Mouse (Mus musculus): ENCODE results near the gene Pard3b.
A peak's percentile ranks its signal among the peaks of the same experiment; 100 is the strongest.
"Not testable (repeated sequence)": the region's sequence is repeated elsewhere in the genome, so short reads cannot be mapped to it uniquely, and the experiment has no call there.

The Pard3b gene

DNA sequence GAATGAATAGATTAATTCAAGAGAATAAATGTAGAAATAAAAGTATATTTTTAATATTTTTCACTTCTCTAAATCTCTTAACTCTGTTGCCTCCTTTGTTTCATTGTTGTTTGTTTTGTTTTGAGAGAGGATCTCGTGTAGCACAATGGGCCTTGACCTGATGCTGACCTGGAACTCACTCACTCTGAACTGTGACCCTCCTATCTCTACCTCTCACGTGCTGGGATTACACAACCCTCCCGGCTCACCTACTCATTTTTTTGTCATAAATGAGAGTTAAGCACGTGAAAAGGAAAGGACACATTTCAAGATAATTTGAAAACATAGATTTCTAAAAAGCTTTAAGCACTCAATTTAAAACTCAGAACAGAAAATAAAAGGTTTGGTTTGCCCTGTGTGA, 928.0 kb downstream of the Pard3b start:
- no peak for DNase-seq (ENCODE audit: low spot score in 2 of 2)

DNA sequence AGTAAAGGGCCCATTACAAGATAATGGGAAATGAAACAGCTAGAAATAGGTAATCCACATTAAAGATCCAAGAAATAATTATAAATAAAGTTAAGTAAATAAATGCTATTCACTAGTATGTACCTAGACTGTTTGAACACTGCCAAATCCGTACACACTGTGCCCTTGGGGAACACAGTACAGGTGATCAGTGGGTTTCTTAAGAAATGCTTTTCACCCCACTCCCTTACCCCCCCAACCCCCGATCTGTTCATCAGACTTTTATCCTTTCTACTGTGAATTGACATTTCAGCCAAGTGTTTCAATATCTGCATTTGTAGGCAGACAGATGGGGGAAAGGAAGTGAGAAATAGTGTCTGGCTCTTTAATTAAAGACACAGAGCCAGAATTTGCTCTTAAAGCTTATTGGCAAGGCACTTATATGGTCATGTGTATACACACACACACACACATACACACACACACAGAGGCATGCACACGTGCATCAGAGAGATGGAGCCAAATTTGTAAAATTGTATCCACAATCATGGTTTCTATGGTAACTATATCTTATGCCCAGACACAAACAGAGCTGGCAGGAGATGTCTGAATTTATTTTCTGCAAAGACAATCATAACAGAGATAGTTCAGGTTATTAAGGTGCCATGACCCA, 938.4 kb downstream of the Pard3b start:
- DNase-seq (ENCODE audit: low spot score in 2 of 2) = no peak

DNA sequence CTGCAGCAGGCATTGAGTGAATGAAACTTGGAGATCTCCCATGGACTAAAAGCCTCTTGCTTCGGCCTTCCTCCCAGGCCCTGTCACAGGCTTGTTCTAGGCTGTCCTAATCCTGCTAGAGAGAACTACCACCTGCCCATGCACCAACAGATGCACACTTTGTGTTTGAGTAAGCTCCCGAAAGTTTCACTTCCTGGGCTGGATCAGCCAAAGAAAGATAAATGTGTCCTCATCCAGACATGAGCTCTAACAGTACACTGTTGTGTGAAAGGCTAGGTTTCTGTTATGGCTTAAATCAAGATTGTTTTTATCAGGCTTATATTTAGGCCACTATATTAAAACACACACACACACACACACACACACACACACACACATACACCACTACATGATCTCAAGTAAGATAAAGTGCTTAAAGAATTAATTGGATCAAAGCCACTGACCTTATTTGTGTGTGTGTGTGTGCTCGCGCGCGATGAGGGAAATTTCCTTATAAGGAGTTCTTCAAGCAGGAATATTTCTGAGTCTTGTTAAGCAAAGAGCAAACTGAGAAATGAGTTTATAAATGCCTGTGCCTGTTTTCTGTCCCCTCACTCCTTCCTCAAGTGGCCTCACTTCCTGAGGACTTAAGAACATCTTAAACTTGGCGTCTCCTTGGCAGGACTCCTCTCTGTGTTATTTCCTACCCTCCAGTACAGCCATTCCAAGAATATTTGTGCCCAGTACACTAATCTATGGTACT, 940.6 kb downstream of the Pard3b start:
- DNase-seq (ENCODE audit: low spot score in 2 of 2) = no peak

DNA sequence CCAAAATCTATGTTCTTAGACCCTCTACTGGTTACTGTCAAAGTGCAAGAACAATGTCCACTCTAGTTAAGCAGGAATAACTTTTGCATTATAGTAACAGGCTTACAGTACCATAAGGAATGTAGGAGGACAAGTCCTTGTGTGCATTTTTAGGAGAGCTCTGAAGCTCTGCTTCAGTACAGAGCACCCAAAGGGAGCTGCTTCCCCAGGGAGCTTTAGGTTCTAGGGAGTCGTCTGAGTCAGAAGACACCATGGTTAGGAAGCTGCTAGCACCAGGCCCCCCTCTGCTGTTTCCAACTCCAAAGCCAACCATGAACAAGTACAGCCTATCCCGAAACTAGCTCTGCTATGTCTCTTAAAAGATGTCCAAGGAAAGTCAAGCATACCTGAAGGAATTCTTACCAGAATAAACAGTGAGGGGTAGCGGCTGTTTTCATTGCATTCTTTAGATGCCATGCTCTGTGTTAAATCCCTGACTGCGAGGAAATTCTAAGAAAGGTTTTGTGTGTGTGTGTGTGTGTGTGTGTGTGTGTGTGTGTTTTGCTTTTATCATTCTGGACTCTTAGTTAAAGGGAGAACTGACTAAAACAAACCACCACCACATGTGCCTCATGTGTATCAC, 941.8 kb downstream of the Pard3b start:
- DNase-seq (ENCODE audit: low spot score in 2 of 2) = no peak

DNA sequence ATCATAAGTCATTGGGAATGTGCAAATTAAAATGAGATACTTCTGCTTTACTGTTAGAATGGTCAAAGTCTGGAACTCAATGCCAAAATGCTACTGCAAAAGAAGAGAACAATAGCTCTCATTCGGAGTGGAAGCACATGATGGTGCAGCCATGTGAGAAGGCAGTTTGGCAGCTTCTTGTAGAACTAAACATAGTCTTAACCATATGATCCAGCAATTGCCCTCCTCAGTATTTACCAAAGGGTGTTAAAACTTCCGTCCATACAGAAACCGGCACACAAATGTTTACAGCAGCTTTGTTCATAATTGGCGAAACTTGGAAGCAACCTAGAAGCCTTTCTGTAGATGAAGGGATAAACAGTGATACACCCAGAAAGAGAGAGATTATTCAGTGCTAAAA, 943.9 kb downstream of the Pard3b start:
- DNase-seq (ENCODE audit: low spot score in 2 of 2) = no peak

DNA sequence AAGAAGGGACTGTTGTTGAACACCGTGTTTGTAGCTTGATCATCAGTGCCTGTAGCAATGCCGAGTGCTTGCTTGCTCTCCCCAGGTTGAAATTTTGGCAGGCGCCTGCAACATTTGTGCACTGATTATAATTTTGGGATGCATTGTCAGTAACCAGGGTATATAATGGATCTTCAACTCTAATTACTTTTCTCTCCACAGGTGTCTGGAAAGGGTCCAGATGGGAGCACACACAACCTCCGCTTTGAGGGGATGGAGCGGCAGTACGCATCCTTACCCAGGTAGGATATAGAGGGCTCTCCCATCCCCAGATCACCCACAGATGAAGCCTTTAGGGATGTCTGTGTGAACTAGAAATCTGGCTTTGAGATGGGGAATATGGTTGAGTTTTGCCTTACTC, 948.9 kb downstream of the Pard3b start:
- DNase-seq (ENCODE audit: low spot score in 2 of 2) = no peak

DNA sequence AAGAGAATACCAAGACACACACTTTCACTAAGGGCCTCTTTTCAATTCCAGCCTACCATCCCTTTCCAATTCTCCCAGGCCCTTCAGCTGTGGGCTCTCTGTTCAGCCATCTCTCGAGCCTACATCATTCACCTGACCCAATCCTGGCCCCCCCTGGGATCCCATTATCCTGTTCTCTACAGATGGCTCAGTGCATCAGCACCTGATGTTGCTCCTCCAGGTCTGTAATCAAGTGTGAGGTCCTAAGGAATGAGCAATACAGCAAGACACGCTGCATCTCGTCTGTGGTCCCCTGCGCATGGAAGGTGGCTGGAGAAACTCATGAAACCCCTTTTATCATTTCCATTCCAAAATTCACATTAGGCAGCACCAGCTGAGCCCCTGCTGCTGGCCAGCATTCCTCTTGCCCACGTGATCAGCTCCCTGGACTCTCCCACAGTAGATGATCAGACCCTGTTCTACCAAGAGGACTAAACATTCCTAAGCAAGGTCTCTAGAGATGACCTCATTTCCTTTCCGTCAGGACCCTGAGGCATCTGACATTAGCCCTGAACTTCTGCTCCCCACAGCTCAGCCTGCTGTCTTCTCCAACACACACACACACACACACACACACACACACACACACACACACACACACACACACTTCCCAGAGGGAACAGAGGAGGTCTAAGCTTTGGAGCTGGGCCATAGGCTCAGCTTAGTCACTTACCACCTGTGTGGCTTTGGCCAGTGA, 952.8 kb downstream of the Pard3b start:
- peak in 1 of 2 experiments; percentile 26 for DNase-seq (ENCODE audit: low spot score in 2 of 2)

DNA sequence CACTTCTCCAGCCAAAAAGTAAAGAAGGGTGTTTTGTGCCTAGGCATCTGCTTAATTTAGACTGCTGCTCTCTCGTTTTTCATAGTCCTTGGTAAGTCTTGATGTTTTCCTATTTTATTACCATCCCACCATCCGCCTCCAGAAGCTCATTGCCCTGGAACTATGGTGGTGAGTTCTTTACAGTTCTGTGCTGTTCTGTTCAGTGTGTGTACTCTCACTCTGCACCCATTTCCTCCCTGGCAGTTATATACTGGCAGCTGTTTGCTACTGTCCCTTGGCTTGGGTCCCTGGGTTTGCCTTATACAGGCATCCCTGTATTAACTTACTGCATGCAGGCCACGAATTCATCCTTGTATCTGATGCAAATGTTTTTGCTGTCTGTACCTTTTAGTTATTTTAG, 956.8 kb downstream of the Pard3b start:
- DNase-seq (ENCODE audit: low spot score in 2 of 2) = no peak

DNA sequence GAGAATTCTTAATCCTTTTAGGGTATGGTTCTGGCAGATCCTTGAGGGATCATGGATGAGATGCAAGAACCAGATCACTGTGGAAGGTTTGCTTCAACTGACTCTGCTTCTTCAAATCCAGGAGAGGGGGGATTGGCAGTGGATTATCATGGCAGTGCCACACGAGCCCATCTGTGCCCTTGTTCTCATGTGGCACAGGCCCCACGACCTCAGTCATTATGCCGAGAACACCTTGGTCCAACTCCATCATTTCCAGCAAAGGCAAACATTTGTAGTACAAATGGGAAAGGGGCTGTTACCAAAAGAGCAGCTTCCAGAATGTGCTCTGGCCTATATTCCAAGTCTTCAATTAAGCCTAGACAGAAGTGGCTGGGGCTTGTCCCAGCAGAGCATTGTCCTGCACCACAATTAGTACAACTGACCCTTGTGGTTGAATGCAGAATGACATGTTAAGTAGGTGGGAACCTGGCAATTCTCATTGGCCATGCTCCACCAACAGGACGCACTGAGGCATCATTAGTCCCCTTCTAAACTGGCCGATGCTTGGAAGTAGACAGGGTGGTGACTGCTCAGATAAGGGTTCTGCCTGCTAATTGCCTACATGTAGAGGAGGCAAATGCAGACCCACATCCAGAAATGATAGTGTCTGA, 959.3 kb downstream of the Pard3b start:
- no peak for DNase-seq (ENCODE audit: low spot score in 2 of 2)

DNA sequence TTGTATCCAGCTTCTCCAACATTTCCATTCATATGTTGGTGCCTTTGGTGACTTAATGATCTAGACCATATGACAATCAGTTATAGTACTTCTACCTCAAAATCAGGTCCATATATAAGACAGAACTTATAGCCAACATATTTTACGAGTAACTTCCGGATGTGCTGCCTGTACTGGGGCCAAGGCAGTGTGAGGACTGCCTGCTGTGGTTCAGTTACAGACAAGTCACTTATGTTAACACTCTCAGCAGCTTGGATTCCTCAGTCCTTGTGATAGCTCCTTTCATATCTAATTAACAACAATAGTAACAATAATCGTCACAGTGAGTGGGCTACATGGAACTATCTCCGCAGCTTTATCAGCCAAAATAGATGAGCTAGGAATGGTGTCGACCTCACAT, 959.9 kb downstream of the Pard3b start:
- no peak for DNase-seq (ENCODE audit: low spot score in 2 of 2)

DNA sequence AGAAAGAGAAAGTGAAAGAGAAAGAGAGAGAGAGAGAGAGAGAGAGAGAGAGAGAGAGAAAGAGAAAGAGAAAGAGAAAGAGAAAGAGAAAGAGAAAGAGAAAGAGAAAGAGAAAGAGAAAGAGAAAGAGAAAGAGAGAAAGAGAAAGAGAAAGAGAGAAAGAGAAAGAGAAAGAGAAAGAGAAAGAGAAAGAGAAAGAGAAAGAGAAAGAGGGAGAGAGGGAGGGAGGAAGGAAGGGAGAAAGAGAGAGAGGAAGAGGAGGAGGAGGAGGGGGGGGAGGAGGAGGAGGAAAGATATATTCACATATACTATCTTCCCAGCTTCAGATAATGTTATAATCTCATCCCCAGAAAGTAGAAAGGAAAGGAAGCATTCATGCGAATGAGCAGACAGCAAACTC, 966.0 kb downstream of the Pard3b start:
- DNase-seq (ENCODE audit: low spot score in 2 of 2) = not testable (repeated sequence)

DNA sequence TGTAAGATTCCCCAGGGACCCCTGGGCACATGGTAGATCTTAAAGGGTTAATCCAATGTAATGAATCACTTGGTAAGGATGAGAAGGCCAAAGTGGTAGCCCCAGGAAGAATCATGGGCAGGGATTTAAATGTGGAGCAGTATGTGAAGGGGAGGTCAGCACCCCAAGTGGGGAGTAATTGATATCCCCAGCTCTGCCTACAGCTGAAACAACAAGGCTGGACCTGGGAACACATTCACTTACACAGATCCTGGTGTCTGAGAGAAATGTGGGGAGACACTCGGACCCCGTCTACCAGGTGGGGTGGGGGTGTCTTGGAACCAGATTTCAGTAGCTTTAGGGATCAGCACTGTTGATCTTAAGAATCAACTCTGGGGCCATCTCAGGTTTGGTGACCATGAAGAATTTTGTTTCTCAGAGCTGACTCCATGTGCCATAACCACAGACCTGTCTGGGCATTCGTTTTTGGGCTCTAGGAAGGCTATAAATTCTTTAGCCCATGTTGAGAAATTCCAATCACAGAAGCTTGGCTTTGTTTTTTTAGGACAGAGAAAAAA, 979.6 kb downstream of the Pard3b start:
- DNase-seq (ENCODE audit: low spot score in 2 of 2) = no peak

DNA sequence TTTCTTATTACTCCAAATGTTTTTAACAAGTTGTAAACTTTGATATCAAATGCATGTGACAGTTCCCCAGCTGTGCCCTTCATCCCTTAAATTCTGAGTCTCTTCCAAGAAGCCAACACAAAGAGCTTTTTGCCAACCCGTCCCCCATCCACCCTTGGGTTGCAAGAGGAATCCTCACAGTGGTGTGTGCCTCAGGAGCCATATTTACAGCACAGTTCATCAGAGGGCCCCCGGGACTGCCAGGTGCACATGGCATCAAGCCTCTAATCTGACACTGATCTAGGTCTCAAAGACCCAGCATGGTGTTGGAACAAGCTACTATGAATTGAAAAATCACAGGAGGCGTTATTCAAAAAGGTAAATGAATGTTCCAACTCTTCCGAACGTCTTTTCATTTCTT, 980.8 kb downstream of the Pard3b start:
- DNase-seq (ENCODE audit: low spot score in 2 of 2) = no peak

DNA sequence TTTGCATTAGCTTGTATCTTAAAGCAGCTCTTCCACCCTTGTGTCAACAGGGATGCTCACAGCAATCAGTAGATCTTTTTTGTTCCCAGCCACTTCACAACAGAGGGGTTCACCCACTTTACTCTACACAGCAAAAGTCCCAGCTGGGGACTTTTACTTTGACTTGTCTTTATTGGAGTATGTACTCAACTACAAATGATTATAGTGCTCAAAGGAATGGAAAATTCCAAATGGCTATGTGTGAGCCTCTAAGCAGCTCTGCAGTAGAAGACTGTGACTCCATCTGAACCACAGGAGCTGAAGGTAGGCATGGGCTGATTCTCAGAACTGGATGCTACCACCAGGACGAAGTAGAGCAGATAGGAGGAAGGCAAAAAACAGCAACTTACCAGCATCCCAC, 983.8 kb downstream of the Pard3b start:
- DNase-seq (ENCODE audit: low spot score in 2 of 2) = no peak

DNA sequence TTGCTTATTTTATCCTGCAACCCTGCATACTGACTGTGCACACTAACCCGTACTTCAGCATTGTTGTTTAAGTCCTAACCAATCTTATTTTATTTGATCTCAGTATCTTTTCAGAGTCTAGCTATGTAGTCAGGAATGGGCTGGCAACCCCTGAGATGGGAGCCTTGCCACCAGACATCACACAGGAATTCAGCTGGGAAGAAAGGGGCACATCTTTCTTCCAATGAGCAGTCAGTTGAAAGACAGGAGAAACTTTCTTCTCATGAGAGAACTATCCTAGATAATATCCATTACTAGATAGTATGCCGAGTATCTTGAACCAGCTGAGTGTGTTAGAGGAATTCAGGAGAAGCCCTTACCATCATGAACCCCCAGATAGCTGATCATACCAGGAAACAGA, 985.5 kb downstream of the Pard3b start:
- DNase-seq (ENCODE audit: low spot score in 2 of 2) = no peak

DNA sequence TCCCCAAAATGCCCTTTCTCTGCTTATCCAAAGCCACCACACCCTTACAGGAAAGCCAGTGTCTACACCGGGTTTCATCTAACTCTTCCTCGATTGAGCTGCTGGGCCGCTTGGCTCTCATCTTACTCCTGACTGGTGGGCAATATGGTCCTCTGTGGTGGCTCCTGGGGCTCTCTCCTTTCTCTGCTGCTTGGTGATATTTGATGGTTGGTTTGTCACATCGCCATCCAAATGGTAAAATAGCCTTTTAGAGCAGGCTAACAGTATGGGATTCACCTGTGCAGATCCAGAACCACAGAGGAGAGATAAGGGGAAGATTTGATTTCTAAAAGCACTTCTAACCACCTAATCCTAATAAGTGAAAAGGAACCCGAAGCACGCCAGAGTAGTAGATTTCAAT, 986.2 kb downstream of the Pard3b start:
- DNase-seq (ENCODE audit: low spot score in 2 of 2) = no peak

DNA sequence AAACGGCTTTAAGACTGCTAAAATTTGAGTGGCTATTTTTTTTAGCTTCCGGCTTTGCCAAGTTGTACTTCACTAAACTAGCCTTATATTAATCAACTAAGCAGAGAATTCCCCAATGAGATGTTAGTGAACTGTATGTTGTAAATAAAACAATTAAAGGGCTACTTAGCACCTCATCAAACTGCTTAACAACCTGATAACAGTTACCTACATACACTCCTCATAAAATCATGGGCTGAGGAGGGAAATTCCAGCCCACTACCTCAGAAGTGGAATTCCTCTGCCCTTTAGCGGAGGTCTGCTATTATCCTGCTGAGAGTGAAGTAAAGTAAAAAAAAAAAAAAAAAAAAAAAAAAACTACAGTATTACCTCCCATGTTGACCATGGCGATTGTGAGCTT, 986.7 kb downstream of the Pard3b start:
- DNase-seq (ENCODE audit: low spot score in 2 of 2) = no peak

DNA sequence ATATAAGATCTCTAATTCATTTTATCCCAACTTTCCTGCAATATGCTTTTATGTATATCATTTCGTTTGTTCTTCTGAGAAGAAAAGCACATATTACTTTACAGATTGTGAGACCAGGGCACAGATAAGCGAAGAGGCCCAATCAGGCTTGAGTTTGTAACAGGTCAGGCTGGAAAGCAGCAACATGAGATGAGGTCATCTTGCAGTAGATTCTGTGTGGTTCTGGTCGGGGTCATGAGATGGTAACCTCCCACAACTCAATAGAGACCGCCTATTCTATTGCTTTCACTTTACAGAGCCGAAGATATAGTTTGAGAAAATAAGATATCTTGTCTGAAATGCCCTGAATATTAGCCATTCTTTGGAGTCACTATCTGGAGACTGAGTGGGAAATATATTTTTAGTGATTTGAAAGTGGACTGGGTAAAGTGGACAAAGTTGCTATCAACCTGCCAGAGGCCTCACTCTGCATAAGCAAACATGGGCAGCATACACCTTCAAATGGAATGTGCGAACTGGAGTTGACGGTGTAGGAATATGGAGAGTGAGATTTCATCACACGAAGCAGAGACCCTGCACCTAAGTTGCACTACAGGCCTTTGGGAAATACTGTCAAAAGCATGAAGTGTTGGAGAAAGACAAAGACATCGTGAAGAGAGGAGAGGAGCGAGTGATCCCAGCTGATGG, 987.3 kb downstream of the Pard3b start:
- DNase-seq (ENCODE audit: low spot score in 2 of 2) = no peak

DNA sequence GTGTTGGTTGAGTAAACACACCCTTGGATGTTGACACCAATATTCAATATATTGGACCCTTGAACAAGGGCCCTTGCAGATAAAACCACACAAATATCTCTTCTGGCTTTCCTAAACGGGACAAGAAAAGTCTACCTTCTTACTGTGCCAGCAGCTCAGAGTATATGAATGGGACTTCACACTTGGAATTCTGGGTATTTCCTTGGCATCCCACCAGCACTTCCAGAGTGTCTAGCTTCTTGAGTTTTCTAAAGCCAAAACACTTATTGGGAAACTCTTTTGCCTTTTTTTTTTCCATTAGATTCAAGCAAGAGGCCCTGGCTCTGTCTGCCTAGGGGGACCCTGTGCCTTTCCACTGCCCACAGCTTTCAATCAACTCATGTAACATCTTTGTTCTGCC, 991.3 kb downstream of the Pard3b start:
- no peak for DNase-seq (ENCODE audit: low spot score in 2 of 2)

DNA sequence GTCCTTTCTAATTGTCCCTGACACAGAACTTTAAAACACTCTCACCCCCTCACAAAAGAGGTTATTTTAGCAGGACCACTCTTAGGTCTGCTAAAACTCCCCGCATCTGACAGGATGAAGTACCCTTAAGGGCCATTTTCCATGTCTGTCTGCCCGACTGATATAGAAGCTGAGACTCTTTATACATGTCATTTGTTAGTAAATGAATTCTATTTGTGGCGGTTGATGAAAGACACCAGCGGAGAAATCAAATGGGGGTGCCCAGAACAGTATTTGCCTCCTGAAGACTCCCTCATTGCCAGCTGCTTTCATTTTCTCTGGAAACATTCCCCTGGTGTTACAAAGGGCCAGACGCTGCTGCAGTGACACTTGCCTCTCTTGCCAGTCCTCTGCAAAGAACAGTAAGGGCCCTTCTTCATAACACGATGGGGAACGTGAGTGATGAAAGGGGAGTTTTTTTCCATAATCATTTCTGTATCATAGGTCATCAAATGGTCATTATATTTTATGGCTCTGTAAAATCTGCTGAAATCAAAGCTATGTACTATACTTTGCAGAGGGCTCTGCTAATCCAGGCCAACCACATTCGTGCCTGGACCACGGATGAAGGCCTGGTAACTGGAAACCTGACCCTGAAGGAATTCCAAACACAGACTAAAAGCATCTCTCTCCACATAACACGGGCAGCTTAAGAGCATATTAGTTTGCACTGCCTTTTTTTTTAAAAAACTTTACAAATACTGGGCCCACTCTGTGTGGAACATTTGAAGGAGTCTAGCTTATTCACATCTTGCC, 993.1 kb downstream of the Pard3b start:
- DNase-seq (ENCODE audit: low spot score in 2 of 2) = no peak

Data from urinary bladder, postnatal 4 days (tissue).